Mouse (Mus musculus): ENCODE measurements at regions not wholly inside any gene's neighbourhood (a gene's known extent, or its start where the extent isn't known, plus 50 kb on each side); places are given as distances from the start of the nearest gene placed in this dataset.

GRCm38 (mm10) chr5:62997464-62997863, 183.8 kb downstream of the Dthd1 start:
- no peak for DNase-seq (ENCODE audit: low spot score)

- DNase-seq (ENCODE audit: low spot score), result no peak
Measured at GRCm38 (mm10) chr5:63034446-63034845, 220.8 kb downstream of the Dthd1 start.

- DNase-seq (ENCODE audit: low spot score), result no peak
Measured at GRCm38 (mm10) chr5:63045751-63046150, 232.1 kb downstream of the Dthd1 start.

- DNase-seq (ENCODE audit: low spot score), result no peak
Measured at GRCm38 (mm10) chr5:63063301-63063700, 249.7 kb downstream of the Dthd1 start.

- DNase-seq (ENCODE audit: low spot score), result no peak
Measured at GRCm38 (mm10) chr5:63066872-63067271, 253.2 kb downstream of the Dthd1 start.

DNA sequence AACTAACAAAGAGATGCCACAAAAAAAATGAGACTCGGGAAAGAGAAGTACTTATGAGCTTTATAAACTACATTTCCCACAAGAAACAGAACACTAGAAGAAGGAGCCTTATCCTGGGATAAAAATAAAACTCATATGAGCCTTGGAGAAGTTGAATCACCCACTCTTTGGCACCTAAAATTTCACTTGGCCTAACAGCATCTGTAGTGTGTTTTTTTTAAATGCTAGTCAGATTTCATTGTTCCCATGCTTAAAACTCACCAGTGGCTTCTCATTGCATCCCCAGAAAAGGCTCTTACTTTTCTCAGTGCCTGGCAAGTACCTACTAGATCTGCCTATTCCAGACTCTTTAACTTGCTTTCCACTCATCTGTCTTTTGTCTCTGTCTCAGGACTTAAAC, 284.5 kb downstream of the Dthd1 start:
- DNase-seq (ENCODE audit: low spot score), result no peak

DNA sequence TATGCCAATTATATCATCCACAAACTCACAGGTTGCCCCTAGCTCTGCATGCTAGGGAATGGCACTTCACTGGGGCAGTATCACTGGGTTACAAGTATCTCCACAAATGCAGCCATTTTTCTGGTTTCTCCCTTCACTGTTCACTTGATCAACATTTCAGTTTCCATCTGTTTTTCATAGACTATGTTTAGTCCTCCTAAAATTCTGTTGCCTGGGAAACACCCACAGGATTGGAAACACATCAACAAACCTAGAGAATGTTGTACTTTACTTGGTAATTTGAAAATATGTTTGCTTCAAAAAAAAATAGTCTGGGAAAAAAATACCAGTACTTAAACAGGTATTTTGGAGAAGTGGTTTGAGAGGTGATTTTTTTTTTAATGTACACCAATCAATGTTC, 318.9 kb downstream of the Dthd1 start:
- no peak for DNase-seq (ENCODE audit: low spot score)

DNA sequence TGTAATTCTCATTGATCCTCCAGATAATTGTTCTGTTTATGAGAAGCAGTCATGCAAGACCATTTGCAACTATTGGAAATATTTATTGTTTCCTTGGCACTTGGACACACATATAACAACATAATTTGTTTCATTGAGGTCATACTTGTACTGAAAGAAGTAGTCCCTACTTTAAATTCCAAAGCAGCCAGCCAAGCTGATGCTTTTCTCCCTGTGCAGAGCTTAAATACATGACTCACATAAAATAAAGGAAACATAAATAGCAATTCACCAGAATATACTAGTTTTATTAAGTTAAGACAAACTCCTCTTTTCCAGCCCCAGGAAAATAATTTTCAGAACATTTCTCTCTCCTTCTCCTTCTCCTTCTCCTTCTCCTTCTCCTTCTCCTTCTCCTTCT, 324.3 kb downstream of the Dthd1 start:
- no peak for DNase-seq (ENCODE audit: low spot score)

- peak; percentile 3 for DNase-seq (ENCODE audit: low spot score)
Measured at GRCm38 (mm10) chr5:63169687-63170086, 356.1 kb downstream of the Dthd1 start.

DNA sequence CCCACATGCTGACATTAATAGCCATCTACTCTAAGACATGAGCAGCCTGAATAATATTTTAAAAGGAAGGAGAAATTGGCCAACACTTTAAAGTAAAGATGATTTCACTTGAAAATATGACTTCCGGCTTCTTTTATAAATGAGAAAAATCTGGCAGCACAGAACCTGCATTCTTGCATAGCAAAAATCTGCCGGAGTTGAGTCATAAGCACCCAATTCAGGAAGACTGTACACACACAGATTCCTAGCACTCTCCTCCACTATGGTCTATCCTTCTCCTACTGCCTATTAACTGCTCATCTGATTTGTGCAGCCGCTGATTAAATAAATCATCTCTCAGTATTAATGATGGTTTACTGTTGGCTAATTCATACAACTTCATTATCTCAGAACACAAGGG, 356.9 kb downstream of the Dthd1 start:
- DNase-seq (ENCODE audit: low spot score), result no peak

- DNase-seq (ENCODE audit: low spot score), result no peak
Measured at GRCm38 (mm10) chr5:63213381-63213780, 399.8 kb downstream of the Dthd1 start.

GRCm38 (mm10) chr5:63219467-63219866, 405.8 kb downstream of the Dthd1 start:
- peak; percentile 13 for DNase-seq (ENCODE audit: low spot score)

DNA sequence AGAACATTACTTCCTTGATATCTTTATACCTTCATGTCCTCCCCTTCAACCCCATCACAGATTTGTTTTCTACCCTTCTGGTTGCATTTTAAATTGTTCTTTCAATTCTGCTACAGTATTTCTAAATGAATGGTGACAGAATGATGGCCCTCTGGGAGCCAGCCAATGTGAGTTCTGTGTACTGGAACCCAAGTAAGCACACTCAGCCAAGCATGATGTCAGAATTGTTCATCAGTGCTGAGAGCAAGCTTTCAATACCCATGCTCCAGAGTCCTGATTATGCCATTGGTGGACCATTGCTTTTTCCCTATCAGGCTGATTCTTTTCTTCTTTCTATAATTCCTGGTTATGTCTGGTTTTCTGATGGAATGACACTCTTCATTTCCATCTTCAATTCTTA, 386.3 kb upstream of the Nwd2 start:
- peak; percentile 17 for DNase-seq (ENCODE audit: low spot score)
